Mouse (Mus musculus) myocyte (in vitro differentiated cells): ENCODE results near the gene Gm5426.
"Not testable (repeated sequence)": the region's sequence is repeated elsewhere in the genome, so short reads cannot be mapped to it uniquely, and the experiment has no call there.

Source experiments
- CEBPB ChIP-seq: IDR thresholded peaks from 2 replicates; pipeline ENCODE4 v1.6.1; 2011; ENCODE audit warnings: mild to moderate bottlenecking, moderate library complexity; ENCODE audit not compliant: poor library complexity, insufficient read depth, severe bottlenecking
- E2F4 ChIP-seq: IDR thresholded peaks from one replicate; pipeline ENCODE4 v1.6.1; 2011; ENCODE audit warnings: mild to moderate bottlenecking, control low read depth, moderate library complexity; ENCODE audit not compliant: insufficient read depth
- MAX ChIP-seq: IDR thresholded peaks from one replicate; pipeline ENCODE4 v1.6.1; 2011; ENCODE audit warnings: low read depth, mild to moderate bottlenecking, control low read depth
- MYOD1 ChIP-seq, 3 experiments: IDR thresholded peaks; one replicate each; pipeline ENCODE4 v1.6.1; 2011; ENCODE audit warnings: control low read depth in 2 of 3, low read depth in 2 of 3, mild to moderate bottlenecking in 2 of 3, moderate library complexity in 1 of 3; ENCODE audit not compliant: insufficient read length in 2 of 3, control insufficient read depth in 1 of 3
- MYOG ChIP-seq, 3 experiments: IDR thresholded peaks; one replicate each; pipeline ENCODE4 v1.6.1; 2011; ENCODE audit warnings: control low read depth in 2 of 3, low read depth in 2 of 3, mild to moderate bottlenecking in 2 of 3; ENCODE audit not compliant: insufficient read length in 2 of 3, control insufficient read depth in 1 of 3, insufficient read depth in 1 of 3
- POLR2A ChIP-seq: IDR thresholded peaks from one replicate; pipeline ENCODE4 v1.6.1; 2011; ENCODE audit warnings: low read depth, mild to moderate bottlenecking, control low read depth, moderate library complexity; ENCODE audit not compliant: insufficient read length
- POLR2AphosphoS2 ChIP-seq: IDR thresholded peaks from one replicate; pipeline ENCODE4 v1.6.1; 2011; ENCODE audit warnings: low read depth, control low read depth; ENCODE audit not compliant: insufficient read length
- REST ChIP-seq: IDR thresholded peaks from one replicate; pipeline ENCODE4 v1.6.1; 2011; ENCODE audit warnings: mild to moderate bottlenecking, control low read depth, moderate library complexity; ENCODE audit not compliant: insufficient read depth, insufficient read length
- TCF12 ChIP-seq: IDR thresholded peaks from one replicate; pipeline ENCODE4 v1.6.1; 2011; ENCODE audit warnings: mild to moderate bottlenecking, control low read depth; ENCODE audit not compliant: poor library complexity, insufficient read depth, severe bottlenecking
- TCF3 ChIP-seq: IDR thresholded peaks from one replicate; pipeline ENCODE4 v1.6.1; 2011; ENCODE audit warnings: low read depth, control low read depth; ENCODE audit not compliant: insufficient read length
- USF1 ChIP-seq: IDR thresholded peaks from one replicate; pipeline ENCODE4 v1.6.1; 2011; ENCODE audit warnings: low read depth, mild to moderate bottlenecking, control low read depth, moderate library complexity

- not testable (repeated sequence) for TF ChIP-seq POLR2A; POLR2AphosphoS2; TCF12; MYOD1 (IDR thresholded peaks at IDR 0.05; ENCODE audit: control insufficient read depth in 1 of 3, insufficient read length in 2 of 3, low read depth in 2 of 3); USF1; MAX; E2F4; CEBPB; TCF3; REST; MYOG (IDR thresholded peaks at IDR 0.05; ENCODE audit: control insufficient read depth in 1 of 3, insufficient read depth in 1 of 3, insufficient read length in 2 of 3, low read depth in 2 of 3)
Measured at GRCm38 (mm10) chr10:96139274-96139673, 2.9 kb downstream of the Gm5426 start.
